Mouse (Mus musculus) forebrain, embryonic 16.5 days (tissue): ENCODE measurements around the gene Cd27. TPM values are rescaled to one million over a fixed set of nuclear protein-coding genes. Genes with fewer than 3 reads are reported as not detected.
"Not testable (repeated sequence)": the region's sequence is repeated elsewhere in the genome, so short reads cannot be mapped to it uniquely, and the experiment has no call there.

ENCODE experiments used
- ATAC-seq: fragments of 200-750 bp; cut with Nextera tagmentation; 2 replicates; pipeline ENCODE4 v1.8.0; 2017; ENCODE audit warnings: mild to moderate bottlenecking, moderate library complexity
- H3K27ac ChIP-seq: fragments of 300-500 bp; sonication (generic); 2 replicates; pipeline ENCODE4 v1.5.1; 2014; ENCODE audit warnings: low read length, control low read depth
- H3K27me3 ChIP-seq: fragments of 300-500 bp; sonication (generic); replicated peaks from 2 replicates; pipeline ENCODE4 v1.6.1; 2014; ENCODE audit warnings: low read length; ENCODE audit not compliant: control insufficient read depth, insufficient read depth
- H3K36me3 ChIP-seq: fragments of 300-500 bp; sonication (generic); 2 replicates; pipeline ENCODE4 v1.6.1; 2014; ENCODE audit not compliant: control insufficient read depth, insufficient read depth
- H3K4me1 ChIP-seq: fragments of 300-500 bp; sonication (generic); replicated peaks from 2 replicates; pipeline ENCODE4 v1.6.1; 2014; ENCODE audit warnings: low read length; ENCODE audit not compliant: control insufficient read depth, insufficient read depth
- H3K4me2 ChIP-seq: fragments of 300-500 bp; sonication (generic); 2 replicates; pipeline ENCODE4 v1.6.1; 2014; ENCODE audit warnings: mild to moderate bottlenecking, low read length, control low read depth
- H3K4me3 ChIP-seq: fragments of 300-500 bp; sonication (generic); replicated peaks from 2 replicates; pipeline ENCODE4 v1.5.1; 2014; ENCODE audit warnings: mild to moderate bottlenecking, low read length, control low read depth
- H3K9ac ChIP-seq: fragments of 300-500 bp; sonication (generic); replicated peaks from 2 replicates; pipeline ENCODE4 v1.6.1; 2014; ENCODE audit warnings: low read depth, low read length, control low read depth
- H3K9me3 ChIP-seq: fragments of 300-500 bp; sonication (generic); 2 replicates; pipeline ENCODE4 v1.6.1; 2016; ENCODE audit warnings: low read length; ENCODE audit not compliant: control insufficient read depth
- WGBS: fragments of 180-500 bp; shearing (Covaris S2); extraction: QIAGEN DNeasy Blood & Tissue Kit; methylation state at CpG from one replicate; pipeline ENCODE4 v1.1.7; 2014; 5-methylcytosine and 5-hydroxymethylcytosine counted together
- polyA plus RNA-seq: library from polyadenylated mRNA; unstranded; fragments of >200 nt; fragmentation: Nextera tagmentation; extraction: Ambion mirVana; gene quantifications from 2 replicates; pipeline ENCODE4 v1.2.1, GENCODE M21; 2015

Gene Cd27
- polyA plus RNA-seq: 1.8 TPM in 1 of 2 replicates, not detected in the other

DNA sequence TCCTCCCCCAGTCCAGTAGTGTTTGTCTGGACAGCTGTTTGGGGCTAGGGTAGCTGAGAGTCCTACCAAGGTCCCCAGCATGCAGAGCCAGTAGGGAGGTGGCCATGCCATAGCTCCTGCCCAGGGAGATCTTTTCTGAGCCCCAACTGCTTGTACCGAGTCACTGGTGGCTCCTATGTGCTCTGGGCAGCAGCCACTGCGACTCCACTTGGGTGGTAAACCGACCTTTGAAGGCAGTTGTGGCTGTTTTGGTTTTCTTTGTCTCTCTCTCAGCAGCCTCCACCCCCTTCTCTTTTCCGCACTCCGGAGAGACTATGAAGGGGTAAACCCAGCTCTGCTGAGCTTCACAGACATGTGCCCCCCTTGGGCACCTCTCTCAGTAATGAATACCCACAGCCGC is at the start of gene Cd27:
Cd27 (minus strand) TSS at position 229 of the 400 bp plus-strand sequence.
- H3K36me3 ChIP-seq: no peaks in the 10 kb centered on the region
- no peak for ATAC-seq
- H3K4me2 ChIP-seq: no peak within 1 kb of the TSS
- WGBS: 18% methylated on average over 6 of the region's 6 CpGs
- no peak within 1 kb of the TSS for H3K27ac ChIP-seq
- no peak within 1 kb of the TSS for H3K4me3 ChIP-seq
- H3K9ac ChIP-seq: no peak within 1 kb of the TSS
- no peaks in the 10 kb centered on the region for H3K9me3 ChIP-seq
- peaks cover 3% of the 10 kb centered on the region for H3K4me1 ChIP-seq
- no peaks in the 10 kb centered on the region for H3K27me3 ChIP-seq

DNA sequence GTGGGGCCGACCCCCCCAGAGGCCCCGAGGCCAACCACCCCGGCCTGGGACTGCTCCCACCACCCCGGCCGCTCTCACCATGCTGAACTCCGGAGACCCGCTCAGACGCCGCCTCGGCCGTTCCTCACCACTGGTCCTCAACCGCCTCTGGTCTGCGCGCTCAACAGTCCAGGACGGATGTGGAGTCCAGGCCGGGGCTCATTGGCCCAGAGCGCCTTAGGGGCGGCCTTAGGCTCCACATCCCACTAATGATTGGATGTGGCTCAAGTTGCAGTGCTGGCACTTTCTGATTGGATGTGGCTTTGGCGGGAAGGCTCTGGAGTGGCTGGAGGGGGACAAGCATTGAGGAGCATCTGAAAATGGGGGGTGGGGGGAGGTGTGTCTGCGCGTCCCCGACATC is 49.1 kb upstream of the Cd27 start, which contains the start of gene Tuba3a:
Tuba3a (minus strand) TSS at position 153 of the 400 bp plus-strand sequence.
- H3K27ac ChIP-seq: no peak within 1 kb of the TSS
- 97% methylated on average over 22 of the region's 22 CpGs for WGBS
- H3K27me3 ChIP-seq: no peaks in the 10 kb centered on the region
- ATAC-seq: no peak
- H3K4me1 ChIP-seq: no peaks in the 10 kb centered on the region
- H3K4me3 ChIP-seq: no peak within 1 kb of the TSS
- H3K4me2 ChIP-seq: no peak within 1 kb of the TSS
- H3K36me3 ChIP-seq: no peaks in the 10 kb centered on the region
- H3K9ac ChIP-seq: no peak within 1 kb of the TSS
- no peaks in the 10 kb centered on the region for H3K9me3 ChIP-seq

DNA sequence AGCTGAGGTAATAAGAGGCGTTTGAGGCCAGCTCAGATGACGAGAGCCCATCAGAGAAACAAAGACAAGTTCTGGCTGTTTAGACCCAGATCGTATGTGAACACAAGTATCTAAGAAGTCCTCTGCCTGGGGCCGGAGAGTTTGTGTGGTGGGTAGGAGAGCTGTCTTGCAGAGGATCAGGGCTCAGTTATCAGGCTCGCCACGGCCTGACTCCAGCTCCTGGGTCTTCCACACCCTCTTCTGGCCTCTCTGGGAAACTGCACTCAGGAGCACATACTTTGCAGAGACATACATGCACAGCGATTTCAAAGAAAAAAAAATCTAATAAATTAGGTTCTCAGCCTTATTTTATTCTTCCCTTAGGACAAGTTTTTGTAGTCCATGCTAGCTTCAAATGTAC is 47.9 kb upstream of the Cd27 start:
- H3K4me1 ChIP-seq: no peaks in the 10 kb centered on the region
- ATAC-seq: no peak
- H3K27ac ChIP-seq: no peak overlapping the region
- H3K27me3 ChIP-seq: no peaks in the 10 kb centered on the region
- H3K4me3 ChIP-seq: no peak overlapping the region
- no peaks in the 10 kb centered on the region for H3K9me3 ChIP-seq
- H3K9ac ChIP-seq: no peak overlapping the region
- no peaks in the 10 kb centered on the region for H3K36me3 ChIP-seq
- no peak overlapping the region for H3K4me2 ChIP-seq
- 91% methylated on average over 7 of the region's 7 CpGs for WGBS

DNA sequence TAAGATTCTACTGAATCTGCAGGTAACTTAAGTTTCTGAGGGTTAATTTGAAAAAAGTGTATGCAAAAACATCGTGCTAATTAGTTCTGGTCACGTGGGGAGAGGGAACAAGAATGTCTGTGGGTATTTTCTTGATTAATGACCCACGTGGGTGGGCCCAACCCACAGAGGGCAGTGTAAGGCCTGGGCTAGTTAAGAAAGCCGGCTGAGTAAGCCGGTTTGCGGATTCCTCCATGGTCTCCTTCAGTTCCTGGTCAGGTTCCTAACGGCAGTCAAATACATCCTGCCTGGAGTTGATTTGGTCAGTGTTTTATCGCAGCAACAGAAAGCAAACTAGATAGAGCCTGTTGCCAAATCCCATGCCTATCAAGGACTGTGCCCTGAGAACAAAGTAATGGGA is 47.4 kb upstream of the Cd27 start:
- Histone ChIP-seq H3K36me3 (no peaks in the 10 kb centered on the region), H3K4me1 (no peaks in the 10 kb centered on the region), H3K9me3 (no peaks in the 10 kb centered on the region), H3K4me2 (no peak overlapping the region), H3K27me3 (no peaks in the 10 kb centered on the region), H3K9ac (no peak overlapping the region), H3K4me3 (no peak overlapping the region), H3K27ac (no peak overlapping the region)
- 49% methylated on average over 8 of the region's 8 CpGs for WGBS
- ATAC-seq: no peak

DNA sequence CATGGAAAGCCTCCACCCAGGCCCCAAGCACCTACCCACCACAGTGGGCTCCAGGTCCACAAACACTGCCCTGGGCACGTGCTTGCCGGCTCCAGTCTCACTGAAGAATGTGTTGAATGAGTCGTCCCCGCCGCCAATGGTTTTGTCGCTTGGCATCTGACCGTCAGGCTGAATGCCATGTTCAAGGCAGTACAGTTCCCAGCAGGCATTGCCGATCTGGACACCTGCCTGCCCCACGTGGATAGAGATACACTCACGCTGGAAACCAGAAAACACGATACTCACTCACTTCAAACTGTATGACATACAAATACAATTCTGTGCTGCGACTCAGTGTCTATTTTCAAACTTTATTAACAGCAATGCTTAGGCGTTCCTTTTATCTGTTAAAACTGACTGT is 45.9 kb upstream of the Cd27 start:
- not testable (repeated sequence) for H3K4me2 ChIP-seq, H3K9ac ChIP-seq, H3K9me3 ChIP-seq, H3K27ac ChIP-seq, ATAC-seq, H3K36me3 ChIP-seq, H3K4me3 ChIP-seq, H3K27me3 ChIP-seq, H3K4me1 ChIP-seq
- 89% methylated on average over 13 of the region's 13 CpGs for WGBS

DNA sequence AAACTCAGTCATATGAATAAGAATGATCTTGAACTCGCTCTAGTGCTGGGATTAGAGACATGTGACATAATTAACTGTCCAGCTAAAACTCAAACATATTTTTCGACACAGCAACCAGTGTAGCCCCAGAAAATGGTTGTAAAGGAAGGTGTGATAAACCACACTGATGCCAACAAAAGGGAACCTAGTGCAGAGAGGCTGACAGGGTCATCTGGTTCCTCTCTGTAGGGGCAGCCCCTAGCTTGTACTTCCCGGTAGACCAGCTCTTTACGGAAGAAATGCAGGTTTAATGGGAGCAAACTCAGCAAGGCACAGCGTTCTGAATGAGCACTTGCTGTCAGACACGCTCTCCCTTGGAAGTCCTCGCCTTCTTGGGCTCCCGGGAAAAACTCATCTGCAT is 42.9 kb upstream of the Cd27 start:
- Histone ChIP-seq H3K9me3 (no peaks in the 10 kb centered on the region), H3K27ac (no peak overlapping the region), H3K27me3 (no peaks in the 10 kb centered on the region), H3K4me2 (no peak overlapping the region), H3K4me1 (no peaks in the 10 kb centered on the region), H3K9ac (no peak overlapping the region), H3K4me3 (no peak overlapping the region), H3K36me3 (no peaks in the 10 kb centered on the region)
- WGBS: 68% methylated on average over 8 of the region's 8 CpGs
- no peak for ATAC-seq

DNA sequence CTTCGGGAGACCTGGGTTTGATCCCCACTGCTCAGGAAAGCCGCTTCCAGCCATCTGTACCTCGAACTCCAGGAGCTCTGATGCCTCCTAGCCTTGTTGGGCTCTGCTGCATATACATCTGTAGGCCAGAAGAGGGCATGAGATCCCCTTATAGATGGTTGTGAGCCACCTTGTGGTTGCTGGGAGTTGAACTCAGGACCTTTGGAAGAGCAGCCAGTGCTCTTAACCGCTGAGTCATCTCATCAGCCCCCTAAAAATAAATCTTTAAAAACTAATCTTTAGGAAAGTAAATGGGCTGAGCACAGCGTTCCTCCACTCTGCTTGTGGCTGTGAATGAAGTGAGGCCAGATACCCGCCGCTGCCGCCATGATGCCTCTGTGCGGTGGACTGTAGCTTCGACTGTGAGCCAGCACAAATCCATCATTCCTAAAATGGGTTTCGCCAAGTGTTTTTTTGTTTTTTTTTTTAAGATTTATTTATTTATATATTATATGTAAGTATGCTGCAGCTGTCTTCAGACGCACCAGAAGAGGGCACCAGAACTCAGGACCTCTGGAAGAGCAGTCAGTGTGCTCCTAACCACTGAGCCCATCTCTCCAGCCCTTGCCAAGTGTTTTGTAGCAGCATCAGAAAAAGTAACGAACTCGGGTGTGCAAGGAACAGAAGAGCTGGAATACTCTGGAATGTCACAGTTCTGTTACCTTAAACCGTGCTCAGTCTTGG is 38.2 kb upstream of the Cd27 start:
- no peaks in the 10 kb centered on the region for H3K9me3 ChIP-seq
- H3K27me3 ChIP-seq: no peaks in the 10 kb centered on the region
- WGBS: 58% methylated on average over 15 of the region's 15 CpGs
- no peaks in the 10 kb centered on the region for H3K4me1 ChIP-seq
- H3K4me3 ChIP-seq: no peak overlapping the region
- H3K9ac ChIP-seq: no peak overlapping the region
- H3K4me2 ChIP-seq: no peak overlapping the region
- no peaks in the 10 kb centered on the region for H3K36me3 ChIP-seq
- ATAC-seq: no peak
- H3K27ac ChIP-seq: no peak overlapping the region

DNA sequence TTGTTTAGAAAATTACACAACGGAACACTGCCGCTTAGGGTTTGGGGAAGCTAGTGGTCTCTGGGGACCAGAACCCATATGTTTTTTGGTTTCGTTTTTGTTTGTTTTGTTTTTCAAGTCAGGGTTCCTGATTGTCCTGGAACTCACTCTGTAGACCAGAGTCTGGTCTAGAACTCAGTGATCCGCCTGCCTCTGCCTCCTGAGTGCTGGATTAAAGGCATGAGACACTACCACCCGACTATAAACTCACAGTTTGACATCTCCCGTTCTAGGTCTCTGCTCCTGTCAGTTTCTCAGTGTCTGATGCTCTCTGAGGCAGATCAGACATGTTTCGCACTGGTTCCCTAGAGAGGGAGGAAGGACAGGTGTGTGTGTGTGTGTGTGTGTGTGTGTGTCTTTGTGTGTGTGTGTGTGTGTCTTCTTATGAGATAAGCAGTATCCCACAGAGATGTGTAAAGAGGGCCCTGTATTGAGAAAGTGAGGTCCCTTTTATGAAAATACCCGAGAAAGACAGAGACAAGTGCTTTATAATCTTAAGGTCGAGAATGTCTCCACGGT is 35.5 kb upstream of the Cd27 start:
- no peak overlapping the region for H3K9ac ChIP-seq
- no peaks in the 10 kb centered on the region for H3K27me3 ChIP-seq
- H3K4me3 ChIP-seq: no peak overlapping the region
- no peaks in the 10 kb centered on the region for H3K36me3 ChIP-seq
- H3K27ac ChIP-seq: no peak overlapping the region
- WGBS: 75% methylated on average over 10 of the region's 10 CpGs
- H3K4me2 ChIP-seq: no peak overlapping the region
- no peak for ATAC-seq
- H3K9me3 ChIP-seq: no peaks in the 10 kb centered on the region
- no peaks in the 10 kb centered on the region for H3K4me1 ChIP-seq

DNA sequence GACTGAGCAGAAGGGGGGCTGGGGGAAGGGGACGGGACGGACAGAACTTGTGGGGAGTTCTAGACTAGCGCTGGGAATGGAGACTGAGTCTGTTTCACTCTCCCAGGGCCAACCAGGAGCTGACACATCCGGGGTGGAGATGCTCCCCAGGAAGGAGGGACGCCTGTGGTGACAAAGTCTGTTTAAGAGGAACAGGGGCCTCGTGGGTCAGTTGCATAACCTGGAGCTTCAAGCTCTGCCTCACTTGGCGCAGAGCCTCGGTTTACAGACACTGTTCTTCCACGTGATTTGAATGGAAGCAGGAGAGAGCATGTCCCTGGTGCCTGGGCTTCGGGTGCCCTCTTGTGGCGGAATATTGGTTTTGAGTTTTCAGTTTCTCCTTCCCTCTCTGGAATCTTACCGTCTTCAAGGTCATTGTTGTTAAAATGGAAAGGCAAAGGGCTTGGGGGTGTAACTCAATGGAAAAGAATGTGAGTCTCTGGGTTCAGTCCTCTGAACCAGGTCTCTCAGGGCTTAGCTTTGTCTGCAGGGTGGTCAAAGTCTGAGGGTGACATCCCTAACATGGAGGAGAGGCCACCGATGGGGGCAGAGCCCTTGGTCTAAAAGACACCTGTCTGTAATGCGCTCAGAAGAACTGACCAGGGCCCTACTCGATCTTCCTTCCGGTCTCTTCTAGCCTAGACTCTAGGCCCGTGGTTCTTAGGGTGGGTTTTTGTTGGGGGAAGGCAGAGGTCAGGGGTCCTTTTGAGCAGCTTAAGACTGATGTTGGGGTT is 34.8 kb upstream of the Cd27 start:
- Histone ChIP-seq H3K27ac (no peak overlapping the region), H3K9ac (peak overlapping the region; percentile 25; the same call in 1 of the 2 replicates), H3K4me2 (peak overlapping the region; percentile 49), H3K4me1 (no peaks in the 10 kb centered on the region), H3K36me3 (no peaks in the 10 kb centered on the region), H3K9me3 (no peaks in the 10 kb centered on the region), H3K4me3 (0 out of 2 replicates have a peak overlapping the region, but pooled peaks have one; percentile 7), H3K27me3 (no peaks in the 10 kb centered on the region)
- peak; percentile 94 for ATAC-seq
- WGBS: 22% methylated on average over 17 of the region's 17 CpGs
